Mouse (Mus musculus) CD4-positive naive resting alpha-beta T cell, adult 76 days (primary cell): ENCODE data around the gene Trex1. TPM values are rescaled to one million over a fixed set of nuclear protein-coding genes. Genes with fewer than 3 reads are reported as not detected.

Experiments used
- total RNA-seq: library from RNA; stranded (reverse); gene quantifications from one replicate; pipeline ENCODE4 v1.2.4, GENCODE M21; 2023

Gene Trex1
- total RNA-seq = 17.6 TPM

GRCm38 (mm10) chr9:109059136-109059903, at the start of gene Trex1:
Trex1 (minus strand) TSS chr9:109059734.

GRCm38 (mm10) chr9:109095137-109095982, 35.8 kb upstream of the Trex1 start, which contains the start of gene Plxnb1:
Plxnb1 (plus strand) TSS chr9:109095389.

DNA sequence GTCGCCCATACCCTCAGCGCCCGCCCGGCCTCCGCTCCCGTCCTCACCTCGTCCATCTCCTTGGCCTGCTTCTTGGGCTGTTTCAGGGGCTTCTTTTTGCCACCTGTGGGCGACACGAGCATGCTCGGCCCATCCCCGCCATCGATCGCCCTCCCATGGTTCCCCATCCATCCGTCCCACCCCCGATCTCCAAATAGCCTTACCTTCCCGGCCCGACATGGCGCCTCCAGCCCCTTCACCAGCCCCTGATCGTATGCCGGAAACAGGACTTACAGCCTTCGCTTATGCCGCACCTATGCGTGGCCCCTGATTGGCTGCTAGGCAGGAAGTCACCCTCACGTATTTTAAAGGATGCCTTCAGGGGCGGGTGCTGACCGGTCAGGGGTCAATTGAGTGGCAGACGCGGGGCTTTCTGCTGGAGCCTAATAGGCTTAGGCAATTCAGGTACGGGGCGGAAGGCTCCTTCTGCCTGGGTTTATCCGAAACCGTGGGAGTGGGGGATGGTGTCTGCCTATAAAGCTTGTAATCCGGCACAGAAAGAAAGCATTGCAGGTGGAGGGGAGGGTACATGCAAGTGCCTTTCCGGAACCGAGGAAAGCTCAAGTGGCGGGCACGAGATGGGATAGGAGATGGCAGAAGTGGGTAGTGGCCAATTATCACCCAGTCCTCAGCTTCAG, 22.7 kb upstream of the Trex1 start, which contains the start of the genes Ccdc51 and Tma7:
TSS of gene Ccdc51 (plus strand) at position 370 of the 677 bp plus-strand sequence.
TSS of gene Tma7 (minus strand) at position 464 of the 677 bp plus-strand sequence.

GRCm38 (mm10) chr9:109073661-109074573, 14.4 kb upstream of the Trex1 start, which contains the start of gene Atrip:
Atrip (minus strand) TSS chr9:109074124.

DNA sequence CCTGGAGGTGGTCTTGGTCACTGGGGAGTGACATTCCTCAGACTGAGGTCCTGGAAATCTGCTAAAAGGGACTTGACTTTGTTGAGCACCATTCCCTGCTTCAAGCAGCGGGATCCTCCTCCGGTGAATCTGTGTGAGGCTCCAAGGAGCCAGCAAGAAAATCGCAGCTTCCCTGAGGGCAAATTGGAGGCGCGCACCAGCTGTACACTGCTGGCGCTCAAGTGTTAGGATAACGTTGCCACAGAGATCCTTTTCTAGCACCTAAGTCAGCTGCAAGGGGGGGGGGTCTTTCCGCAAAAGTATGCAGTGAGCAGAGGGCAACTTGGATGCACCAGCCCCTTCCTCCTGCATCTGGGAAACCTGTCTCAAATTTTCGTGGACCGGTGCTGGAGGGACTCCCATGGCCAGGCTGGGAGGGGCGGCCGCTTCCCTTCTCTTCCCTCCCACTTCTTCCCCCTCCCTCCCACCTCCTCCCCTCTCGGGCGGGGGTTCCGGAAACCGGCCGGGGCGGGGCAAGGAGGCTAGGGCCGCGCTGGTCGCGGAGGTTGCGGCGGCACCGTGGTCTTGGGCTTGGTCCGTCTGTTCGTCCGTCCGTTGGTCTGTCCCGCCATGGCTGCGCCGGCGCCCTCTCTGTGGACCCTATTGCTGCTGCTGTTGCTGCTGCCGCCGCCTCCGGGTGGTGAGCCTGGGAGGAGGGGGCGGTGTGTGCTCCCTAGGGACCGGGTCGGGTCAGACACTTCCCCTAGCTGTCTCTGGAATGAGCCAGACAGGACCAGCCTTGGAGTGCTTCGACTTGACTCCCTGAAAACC, 21.2 kb downstream of the Trex1 start, which contains the start of gene Shisa5:
TSS of gene Shisa5 (plus strand) at position 480 of the 810 bp plus-strand sequence.

Other genes with a start within 250 kb of the Trex1 start
- 0.26 TPM for gene Celsr3, start 233.4 kb downstream of the Trex1 start, total RNA-seq
- gene Slc26a6, start 206.5 kb downstream of the Trex1 start, total RNA-seq = 11.7 TPM
- gene Tmem89, start 145.1 kb downstream of the Trex1 start, total RNA-seq = not detected
- gene Uqcrc1, start 123.1 kb downstream of the Trex1 start, total RNA-seq = 182 TPM
- gene Col7a1, start 106.1 kb downstream of the Trex1 start, total RNA-seq = 5.4 TPM
- not detected for gene Ucn2, start 73.7 kb downstream of the Trex1 start, total RNA-seq
- gene Pfkfb4, start 68.0 kb downstream of the Trex1 start, total RNA-seq = 13.6 TPM
- 2,542 TPM for gene Shisa5, start 21.2 kb downstream of the Trex1 start, total RNA-seq
- gene Atrip, start 14.4 kb upstream of the Trex1 start, total RNA-seq = 30.3 TPM
- gene Ccdc51, start 22.8 kb upstream of the Trex1 start, total RNA-seq = 5.5 TPM
- gene Tma7, start 22.9 kb upstream of the Trex1 start, total RNA-seq = 299 TPM
- gene Plxnb1, start 35.7 kb upstream of the Trex1 start, total RNA-seq = 2.9 TPM
- not detected for gene Fbxw21, start 102.3 kb upstream of the Trex1 start, total RNA-seq
- not detected for gene Fbxw13, start 136.2 kb upstream of the Trex1 start, total RNA-seq
- gene Fbxw20, start 175.0 kb upstream of the Trex1 start, total RNA-seq = not detected
- gene Fbxw14, start 227.9 kb upstream of the Trex1 start, total RNA-seq = not detected